Mouse (Mus musculus): ENCODE measurements at regions not wholly inside any gene's neighbourhood (a gene's known extent, or its start where the extent isn't known, plus 50 kb on each side); places are given as distances from the start of the nearest gene placed in this dataset.
"Not testable (repeated sequence)": the region's sequence is repeated elsewhere in the genome, so short reads cannot be mapped to it uniquely, and the experiment has no call there.

DNA sequence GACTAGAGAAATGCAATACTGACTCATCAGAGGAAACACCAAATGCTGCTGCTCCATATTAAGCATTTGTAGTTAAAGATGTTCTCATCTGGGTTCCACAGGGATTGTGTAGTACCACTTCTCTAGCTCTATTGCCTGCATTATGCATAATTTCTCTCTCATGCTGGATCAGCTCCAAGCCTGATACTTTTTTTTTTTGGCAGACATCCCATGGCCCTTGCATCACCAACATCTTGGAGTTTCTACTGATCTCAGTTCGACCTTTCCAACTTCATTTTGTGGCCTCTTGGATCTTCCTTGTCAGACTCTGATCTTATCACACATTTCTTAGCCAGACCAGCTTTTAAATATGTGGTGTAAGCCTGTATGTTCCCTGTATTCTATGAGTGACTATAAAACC is 701.1 kb upstream of the Nr2f1 start:
- DNase-seq: no peak

- DNase-seq: no peak
Measured at GRCm38 (mm10) chr13:78892252-78892651, 692.7 kb upstream of the Nr2f1 start.

GRCm38 (mm10) chr13:78883062-78883461 is 683.5 kb upstream of the Nr2f1 start:
- DNase-seq: no peak

DNA sequence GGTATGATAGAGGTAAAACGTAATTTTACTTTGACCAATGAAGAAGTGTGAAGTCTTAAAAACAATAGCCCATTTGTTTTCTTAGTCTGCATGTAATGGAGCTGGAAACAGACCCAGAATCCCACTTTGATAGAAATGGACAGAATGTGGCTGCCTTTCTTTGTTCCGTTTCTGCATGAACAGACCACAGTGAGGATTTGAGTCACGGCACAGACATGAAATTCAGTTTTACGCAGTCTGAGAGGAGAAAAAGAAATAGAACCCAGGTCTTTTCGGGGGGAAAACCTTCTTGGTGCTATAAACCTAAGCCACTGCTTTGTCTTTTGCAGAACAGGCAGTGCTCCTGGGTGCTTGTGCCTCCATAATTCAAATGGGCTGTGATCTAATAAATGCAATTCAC is 673.0 kb upstream of the Nr2f1 start:
- DNase-seq: no peak

GRCm38 (mm10) chr13:78871976-78872375 is 672.4 kb upstream of the Nr2f1 start:
- no peak for DNase-seq

DNA sequence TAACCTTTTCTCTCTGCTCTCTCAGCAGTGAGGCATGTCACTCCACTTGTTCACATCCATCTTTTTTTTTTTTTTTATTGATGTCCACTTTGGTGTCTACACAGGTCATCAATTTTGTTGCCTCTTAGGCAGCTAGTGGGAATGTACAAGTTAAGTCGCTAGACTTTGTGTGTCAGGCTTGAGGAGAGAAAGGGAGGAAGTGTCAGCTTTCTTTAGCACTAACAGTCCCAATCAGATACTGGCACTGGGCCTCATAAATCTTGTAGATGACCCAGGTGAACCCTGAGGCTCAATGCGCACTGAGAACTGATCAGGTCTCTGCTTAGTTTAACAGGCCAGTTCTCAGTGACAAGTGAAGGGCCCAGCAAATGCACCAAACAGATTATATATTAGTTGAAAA is 671.7 kb upstream of the Nr2f1 start:
- DNase-seq: no peak

GRCm38 (mm10) chr13:78824357-78824756 is 624.8 kb upstream of the Nr2f1 start:
- not testable (repeated sequence) for DNase-seq

- no peak for DNase-seq
Measured at GRCm38 (mm10) chr13:78809656-78810055, 610.1 kb upstream of the Nr2f1 start.

DNA sequence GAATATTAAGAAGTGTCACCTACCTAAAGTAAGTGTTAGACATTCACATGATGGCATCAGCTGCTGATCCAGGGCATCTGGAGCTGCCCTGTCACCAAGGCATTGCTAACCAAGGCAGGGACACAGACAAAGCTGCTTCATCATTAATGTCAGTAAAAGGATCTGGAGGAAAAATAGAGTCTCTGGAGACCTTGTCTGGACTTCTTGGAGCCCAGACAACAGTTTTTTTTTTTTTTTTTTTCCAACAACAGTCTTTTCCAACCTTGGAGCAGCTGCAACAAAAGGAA is 603.2 kb upstream of the Nr2f1 start:
- no peak for DNase-seq

DNA sequence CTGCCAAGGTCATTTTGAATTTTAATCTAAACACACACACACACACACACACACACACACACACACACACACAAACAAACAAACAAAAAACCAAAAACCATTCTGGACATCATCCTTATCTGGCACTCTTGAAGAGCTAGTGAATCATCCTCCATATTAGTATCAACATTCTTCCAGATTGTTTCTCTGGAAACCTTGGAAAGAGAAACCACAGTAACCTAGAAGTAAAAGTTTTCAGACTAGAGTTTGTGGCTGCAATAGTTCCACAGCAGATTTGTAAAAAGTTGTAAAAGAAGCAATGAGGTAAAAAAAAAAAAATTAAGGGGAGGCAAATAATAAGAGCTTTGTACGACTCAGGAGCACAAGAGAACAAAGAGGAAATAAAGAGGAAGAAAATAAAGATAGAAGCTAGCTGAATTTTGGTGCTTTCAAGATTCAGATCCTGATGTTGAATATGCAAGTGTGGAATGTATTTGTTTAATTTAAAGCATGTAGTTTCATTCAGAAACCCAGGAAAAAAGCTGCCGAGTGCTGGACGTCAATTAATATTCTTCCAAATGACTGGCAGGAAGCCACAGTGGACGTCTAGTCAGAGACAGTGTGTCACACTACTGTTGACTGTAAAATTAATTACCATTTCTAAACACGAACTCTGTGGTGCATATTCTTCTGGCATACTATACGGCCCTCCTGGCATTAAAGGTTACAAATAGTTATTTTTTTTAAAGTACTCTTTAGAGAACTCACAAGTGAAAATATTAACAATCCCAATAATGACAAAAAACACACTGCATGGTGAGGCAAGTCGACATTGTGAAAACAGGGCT is 602.7 kb upstream of the Nr2f1 start:
- DNase-seq: no peak

- DNase-seq: no peak
Measured at GRCm38 (mm10) chr13:78799641-78800040, 600.1 kb upstream of the Nr2f1 start.

DNA sequence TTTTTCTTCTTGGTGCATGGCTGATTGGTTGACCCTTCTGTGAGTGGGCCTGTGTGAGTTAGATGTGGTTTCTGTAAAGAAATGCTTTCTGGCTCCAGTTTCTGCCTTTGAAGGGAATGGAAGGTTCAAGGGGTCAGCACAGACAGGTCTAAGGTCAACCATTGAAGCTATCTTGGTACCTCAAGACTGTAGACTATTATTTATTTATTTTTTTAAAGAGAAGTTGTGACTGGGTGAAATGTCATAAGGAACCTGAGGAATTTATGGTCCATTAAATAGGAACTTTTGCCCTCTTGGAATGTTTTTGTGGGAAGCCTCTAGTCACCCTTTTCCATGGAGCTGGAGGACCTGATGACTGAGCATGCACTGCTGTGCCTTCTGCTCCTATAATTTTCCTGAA is 595.7 kb upstream of the Nr2f1 start:
- no peak for DNase-seq

DNA sequence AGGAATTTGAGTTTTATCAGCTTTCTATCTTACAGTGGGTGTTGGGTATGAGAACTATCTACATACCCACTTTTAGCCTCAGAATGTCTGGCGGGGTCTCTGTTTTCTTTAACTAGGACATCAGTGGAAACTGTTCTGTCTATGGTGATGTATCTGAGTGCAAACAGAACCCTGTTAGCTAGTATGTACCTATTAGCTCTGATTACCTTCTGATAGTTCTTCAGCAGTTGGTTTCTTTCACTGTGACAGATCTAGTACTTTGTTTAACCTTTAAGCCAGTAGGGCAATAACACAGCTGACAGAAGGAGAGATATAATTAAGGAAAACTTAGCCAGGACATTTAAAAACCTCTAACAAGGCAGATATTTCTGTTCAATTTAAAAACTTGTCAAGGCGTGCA is 584.7 kb upstream of the Nr2f1 start:
- DNase-seq: no peak

GRCm38 (mm10) chr13:78783591-78784240 is 584.2 kb upstream of the Nr2f1 start:
- no peak for DNase-seq
